10 mouse cellular contexts compared by ENCODE assay signal in the genomic region with DNA sequence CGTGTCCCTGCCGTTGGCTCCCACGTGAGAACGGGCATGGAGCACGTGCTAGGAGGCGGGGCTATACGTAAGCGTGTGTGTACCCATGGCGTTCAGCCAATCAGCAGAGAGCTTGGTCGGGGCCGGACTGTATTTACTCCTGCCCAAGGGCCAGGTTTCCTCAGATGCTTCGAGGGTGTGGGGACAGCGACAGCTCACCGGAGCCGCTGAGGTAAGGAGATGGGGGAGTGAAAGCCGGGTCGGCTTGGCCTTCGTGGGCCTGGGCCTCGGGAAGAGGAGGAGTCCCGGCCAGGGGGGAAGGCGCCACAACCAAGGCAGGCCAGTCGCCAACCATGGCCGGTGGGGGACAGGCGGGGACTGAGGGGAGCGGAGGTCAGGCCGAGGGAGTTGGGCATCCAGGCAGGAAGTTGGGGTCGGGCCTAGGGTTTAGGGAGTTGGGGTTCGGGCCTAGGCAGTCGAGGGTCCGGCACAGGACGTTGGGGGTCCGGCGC. TPM values are rescaled to one million over a fixed set of nuclear protein-coding genes. Genes with fewer than 3 reads are reported as not detected.
DNase-seq lines count a peak whose midpoint lies in the region; ATAC-seq and TF ChIP-seq lines count a peak whose summit lies in the region.
"Had no signal": no experiment of that assay in that cellular context is flagged by ENCODE, and none has a peak within 500 bp of the region (broad histone marks: within the 10 kb centered on the region; RNA-seq: fewer than 3 reads in every experiment).

A gene (plus strand): TSS at position 68 of the 491 bp plus-strand sequence.

- in situ Hi-C loops in ES-E14 (cut with MboI; ENCODE audit: low sequenced_read_pairs in 2 of 2, unreplicated experiment in 2 of 2) = no loop called here

- TF ChIP-seq CTCF in liver, postnatal 0 days (IDR thresholded peaks at IDR 0.05; ENCODE audit: low read depth) = no peak

- H3K4me2 ChIP-seq in forebrain, embryonic 13.5 days = no peak within 1 kb of the TSS
- no peak within 1 kb of the TSS for H3K4me2 ChIP-seq in forebrain, embryonic 16.5 days (ENCODE audit: low read length)
- H3K4me2 ChIP-seq in liver, embryonic 11.5 days = no peak within 1 kb of the TSS
- H3K4me2 ChIP-seq in liver, postnatal 0 days (ENCODE audit: low read depth, low read length) = no peak within 1 kb of the TSS

- H3K4me1 ChIP-seq in forebrain, embryonic 13.5 days = no peaks in the 10 kb centered on the region
- no peaks in the 10 kb centered on the region for H3K4me1 ChIP-seq in forebrain, embryonic 16.5 days (replicated peaks; ENCODE audit: control insufficient read depth, insufficient read depth, low read length)
- no peaks in the 10 kb centered on the region for H3K4me1 ChIP-seq in liver, embryonic 11.5 days (replicated peaks; ENCODE audit: control insufficient read depth, insufficient read depth, low read length)
- no peaks in the 10 kb centered on the region for H3K4me1 ChIP-seq in liver, postnatal 0 days (ENCODE audit: insufficient read depth)
- H3K4me1 ChIP-seq in ES-E14 (ENCODE audit: control insufficient read depth in 2 of 2, insufficient read depth in 2 of 2, low read length in 2 of 2, poor library complexity in 1 of 2) = peaks cover 0 to 3% of the 10 kb centered on the region in 2 experiments; a peak in 2 of 4 replicates

- H3K4me3 ChIP-seq in forebrain, embryonic 13.5 days = no peak within 1 kb of the TSS
- no peak within 1 kb of the TSS for H3K4me3 ChIP-seq in forebrain, embryonic 16.5 days (replicated peaks; ENCODE audit: low read length)
- no peak within 1 kb of the TSS for H3K4me3 ChIP-seq in liver, embryonic 11.5 days (ENCODE audit: low read depth, low read length)
- no peak within 1 kb of the TSS for H3K4me3 ChIP-seq in liver, postnatal 0 days (ENCODE audit: low read depth, low read length)
- H3K4me3 ChIP-seq in ES-E14 (ENCODE audit: insufficient read depth in 1 of 2, low read depth in 1 of 2, low read length in 2 of 2, poor library complexity in 1 of 2, severe bottlenecking in 1 of 2) = peak within 1 kb of the TSS; percentile 71 to 75

- H3K27me3 ChIP-seq in forebrain, embryonic 13.5 days = no peaks in the 10 kb centered on the region
- no peaks in the 10 kb centered on the region for H3K27me3 ChIP-seq in forebrain, embryonic 16.5 days (replicated peaks; ENCODE audit: control insufficient read depth, insufficient read depth, low read length)
- no peaks in the 10 kb centered on the region for H3K27me3 ChIP-seq in liver, embryonic 11.5 days (replicated peaks; ENCODE audit: control insufficient read depth, insufficient read depth, low read length)
- no peaks in the 10 kb centered on the region for H3K27me3 ChIP-seq in liver, postnatal 0 days (ENCODE audit: insufficient read depth, low read length)

- 91% methylated on average over 33 of the region's 33 CpGs for WGBS in forebrain, embryonic 13.5 days
- 84% methylated on average over 33 of the region's 33 CpGs for WGBS in forebrain, embryonic 16.5 days
- 75% methylated on average over 33 of the region's 33 CpGs for WGBS in liver, embryonic 11.5 days
- WGBS in liver, postnatal 0 days (ENCODE audit: insufficient replicate concordance) = 80% methylated on average over 33 of the region's 33 CpGs

- ATAC-seq in forebrain, embryonic 13.5 days = peak; percentile 43; the same call in 1 of the 2 replicates
- ATAC-seq in forebrain, embryonic 16.5 days = no peak
- peak; percentile 47; the same call in 1 of the 2 replicates for ATAC-seq in liver, embryonic 11.5 days (replicated peaks; ENCODE audit: low FRiP score)
- no peak for ATAC-seq in liver, postnatal 0 days
- ATAC-seq: activated CD4-positive, CD25-positive, alpha-beta regulatory T cell, adult 4 months had no signal

- TF ChIP-seq EP300 in liver, postnatal 0 days (IDR thresholded peaks at IDR 0.05; ENCODE audit: low read depth) = no peak

- H3K9ac ChIP-seq in forebrain, embryonic 13.5 days = no peak within 1 kb of the TSS
- no peak within 1 kb of the TSS for H3K9ac ChIP-seq in forebrain, embryonic 16.5 days (replicated peaks; ENCODE audit: low read depth, low read length)
- H3K9ac ChIP-seq in liver, embryonic 11.5 days (ENCODE audit: low read depth, low read length) = no peak within 1 kb of the TSS
- H3K9ac ChIP-seq in liver, postnatal 0 days (replicated peaks) = no peak within 1 kb of the TSS
- peak within 1 kb of the TSS; percentile 82 for H3K9ac ChIP-seq in ES-E14 (ENCODE audit: insufficient read depth, low read depth, low read length, poor library complexity, severe bottlenecking)

- H3K9me3 ChIP-seq in forebrain, embryonic 13.5 days (replicated peaks) = no peaks in the 10 kb centered on the region; the same call in 1 of the 2 replicates
- H3K9me3 ChIP-seq in forebrain, embryonic 16.5 days (ENCODE audit: control insufficient read depth, low read length) = no peaks in the 10 kb centered on the region
- H3K9me3 ChIP-seq in liver, embryonic 11.5 days (ENCODE audit: control insufficient read depth, low read length) = no peaks in the 10 kb centered on the region
- no peaks in the 10 kb centered on the region for H3K9me3 ChIP-seq in liver, postnatal 0 days (ENCODE audit: low read length)
- H3K9me3 ChIP-seq in ES-E14 (ENCODE audit: control insufficient read depth, insufficient read depth, low read depth, low read length) = no peaks in the 10 kb centered on the region

- H3K27ac ChIP-seq in forebrain, embryonic 13.5 days = no peak within 1 kb of the TSS
- no peak within 1 kb of the TSS for H3K27ac ChIP-seq in forebrain, embryonic 16.5 days (ENCODE audit: low read length)
- H3K27ac ChIP-seq in liver, embryonic 11.5 days (ENCODE audit: low read depth, low read length) = no peak within 1 kb of the TSS
- no peak within 1 kb of the TSS for H3K27ac ChIP-seq in liver, postnatal 0 days (ENCODE audit: low read depth)
- H3K27ac ChIP-seq in ES-E14 (ENCODE audit: insufficient read depth, low read depth, low read length, poor library complexity, severe bottlenecking) = peak within 1 kb of the TSS; percentile 43; the same call in 1 of the 2 replicates

- no peaks in the 10 kb centered on the region for H3K36me3 ChIP-seq in forebrain, embryonic 13.5 days (ENCODE audit: poor library complexity, severe bottlenecking)
- H3K36me3 ChIP-seq in forebrain, embryonic 16.5 days (ENCODE audit: control insufficient read depth, insufficient read depth) = no peaks in the 10 kb centered on the region
- no peaks in the 10 kb centered on the region for H3K36me3 ChIP-seq in liver, embryonic 11.5 days (ENCODE audit: control insufficient read depth, insufficient read depth, low read length)
- no peaks in the 10 kb centered on the region for H3K36me3 ChIP-seq in liver, postnatal 0 days (replicated peaks; ENCODE audit: insufficient read depth, low read length)
- H3K36me3 ChIP-seq in ES-E14 (ENCODE audit: control insufficient read depth, insufficient read depth, low read length, poor library complexity, severe bottlenecking) = no peaks in the 10 kb centered on the region

- no peak for DNase-seq in liver, embryonic 11.5 days (ENCODE audit: low spot score)
- DNase-seq in liver, postnatal 0 days = no peak
- DNase-seq in ES-E14 (ENCODE audit: low read depth, low spot score) = peak; percentile 29
- DNase-seq in kidney, postnatal 25 days = peak; percentile 43 to 71
- no peak for DNase-seq in embryo, embryonic 10.5 days (ENCODE audit: low spot score)
- DNase-seq in spleen, postnatal 36 days (ENCODE audit: low spot score in 2 of 2) = no peak

TF ChIP-seq in ES-E14, 5 proteins besides CTCF, POLR2A, EP300 and RAD21:
- TF ChIP-seq HCFC1 (IDR thresholded peaks at IDR 0.05; ENCODE audit: borderline replicate concordance, insufficient read depth, low read length) (peak; percentile 56; the same call in 1 of the 2 replicates), CHD2 (IDR thresholded peaks at IDR 0.05; ENCODE audit: low read depth, low read length) (no peak), MAFK (IDR thresholded peaks at IDR 0.05; ENCODE audit: insufficient read depth, low read depth, low read length) (no peak), ZC3H11A (IDR thresholded peaks at IDR 0.05; ENCODE audit: borderline replicate concordance, low read depth, low read length) (no peak), ZNF384 (IDR thresholded peaks at IDR 0.05; ENCODE audit: low read depth, low read length) (no peak)
TF ChIP-seq in ES-E14: peak in this region for 1.

RNA-seq across cellular contexts. Expression of the gene that starts here (rescaled TPM):
- polyA plus RNA-seq in forebrain, embryonic 13.5 days (2015; fragmentation: Nextera tagmentation; extraction: Ambion mirVana) = not detected in 2 replicates
- not detected in 2 replicates for polyA plus RNA-seq in forebrain, embryonic 16.5 days (2015; fragmentation: Nextera tagmentation; extraction: Ambion mirVana)
- not detected in 2 replicates for polyA plus RNA-seq in liver, embryonic 11.5 days (2014; fragmentation: Nextera tagmentation; extraction: Ambion mirVana)
- 0.13 TPM in 1 of 2 replicates, not detected in the other for polyA plus RNA-seq in liver, postnatal 0 days (2015; fragmentation: Nextera tagmentation; extraction: Ambion mirVana)
- total RNA-seq in ES-E14 (2012; rRNA removed) = 7.3 and 7.5 TPM in 2 replicates
- polyA plus RNA-seq: activated CD4-positive, CD25-positive, alpha-beta regulatory T cell, adult 4 months; embryonic facial prominence, embryonic 14.5 days had no signal

Comparison
In these comparisons a context has a peak if more than half of its experiments do, and no peak if none do; other contexts are left out.
1. Peak in ATAC-seq in forebrain, embryonic 13.5 days; RNA of the gene not detected or under 1 TPM.
2. Peak in ATAC-seq in liver, embryonic 11.5 days; RNA of the gene not detected or under 1 TPM.
3. H3K4me3 ChIP-seq: peak in ES-E14 (2 of 2); none in forebrain, embryonic 13.5 days (single experiment), forebrain, embryonic 16.5 days (single experiment), liver, embryonic 11.5 days (single experiment) and liver, postnatal 0 days (single experiment).
4. DNase-seq: peak in ES-E14 (single experiment) and kidney, postnatal 25 days (2 of 2); none in liver, embryonic 11.5 days (single experiment), liver, postnatal 0 days (single experiment), embryo, embryonic 10.5 days (single experiment) and spleen, postnatal 36 days (0 of 2).